Mouse (Mus musculus) kidney, embryonic 16.5 days (tissue): ENCODE results near the gene Cdca5. TPM values are rescaled to one million over a fixed set of nuclear protein-coding genes. Genes with fewer than 3 reads are reported as not detected.

Experiments
- ATAC-seq: fragments of 200-750 bp; cut with Nextera tagmentation; 2 replicates; pipeline ENCODE4 v1.8.0; 2017; ENCODE audit warnings: moderate TSS enrichment; ENCODE audit not compliant: low FRiP score, low TSS enrichment
- H3K27ac ChIP-seq: fragments of 300-500 bp; sonication (generic); 2 replicates; pipeline ENCODE4 v1.5.1; 2014; ENCODE audit warnings: low read length
- H3K27me3 ChIP-seq: fragments of 300-500 bp; sonication (generic); 2 replicates; pipeline ENCODE4 v1.6.1; 2014; ENCODE audit warnings: low read length, control low read depth, mixed read lengths; ENCODE audit not compliant: insufficient read depth
- H3K36me3 ChIP-seq: fragments of 300-500 bp; sonication (generic); 2 replicates; pipeline ENCODE4 v1.6.1; 2014; ENCODE audit warnings: low read length, control low read depth, mixed read lengths; ENCODE audit not compliant: insufficient read depth
- H3K4me1 ChIP-seq: fragments of 300-500 bp; sonication (generic); 2 replicates; pipeline ENCODE4 v1.6.1; 2014; ENCODE audit warnings: low read length, control low read depth, mixed read lengths; ENCODE audit not compliant: insufficient read depth
- H3K4me2 ChIP-seq: fragments of 300-500 bp; sonication (generic); replicated peaks from 2 replicates; pipeline ENCODE4 v1.6.1; 2014; ENCODE audit warnings: low read depth, low read length
- H3K4me3 ChIP-seq: fragments of 300-500 bp; sonication (generic); 2 replicates; pipeline ENCODE4 v1.5.1; 2014; ENCODE audit warnings: mild to moderate bottlenecking, low read length
- H3K9ac ChIP-seq: fragments of 300-500 bp; sonication (generic); replicated peaks from 2 replicates; pipeline ENCODE4 v1.6.1; 2014; ENCODE audit warnings: low read length
- H3K9me3 ChIP-seq: fragments of 300-500 bp; sonication (generic); 2 replicates; pipeline ENCODE4 v1.6.1; 2016; ENCODE audit warnings: low read length, control low read depth
- WGBS: fragments of 180-500 bp; shearing (Covaris S2); extraction: QIAGEN DNeasy Blood & Tissue Kit; methylation state at CpG from one replicate; pipeline ENCODE4 v1.1.7; 2014; 5-methylcytosine and 5-hydroxymethylcytosine counted together
- polyA plus RNA-seq: library from polyadenylated mRNA; unstranded; fragments of >200 nt; fragmentation: Nextera tagmentation; extraction: Ambion mirVana; gene quantifications from 2 replicates; pipeline ENCODE4 v1.2.1, GENCODE M21; 2015

Cdca5 gene
- polyA plus RNA-seq, 1 experiment from 2014 or later = 43.6 TPM

DNA sequence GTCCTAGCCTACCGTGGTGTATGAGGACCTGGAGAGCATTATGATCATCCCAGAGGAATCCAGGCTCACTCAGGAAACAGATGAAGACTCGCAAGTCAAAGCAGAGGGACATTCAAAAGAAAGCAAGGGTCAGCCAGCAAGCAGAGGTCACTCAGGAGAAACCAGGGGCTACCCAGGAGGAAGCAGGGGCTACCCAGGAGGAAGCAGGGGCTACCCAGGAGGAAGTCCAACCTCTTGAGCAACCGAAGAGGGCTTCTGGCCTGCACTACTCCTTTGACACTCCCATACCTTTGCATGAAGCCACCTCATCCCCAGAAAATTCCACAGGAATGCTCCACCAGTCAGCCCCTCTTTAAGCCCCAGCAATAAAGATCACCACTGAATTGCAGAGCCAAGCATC is 13.1 kb downstream of the Cdca5 start:
- Histone ChIP-seq H3K4me2 (no peak overlapping the region), H3K9ac (no peak overlapping the region), H3K27me3 (no peaks in the 10 kb centered on the region), H3K9me3 (no peaks in the 10 kb centered on the region), H3K4me1 (no peaks in the 10 kb centered on the region), H3K4me3 (no peak overlapping the region), H3K27ac (no peak overlapping the region), H3K36me3 (peaks cover 8% of the 10 kb centered on the region)
- no peak for ATAC-seq
- WGBS = 86% methylated on average over 3 of the region's 3 CpGs

- no peak for ATAC-seq
- no peaks in the 10 kb centered on the region for H3K27me3 ChIP-seq
- no peak overlapping the region for H3K4me2 ChIP-seq
- H3K27ac ChIP-seq = no peak overlapping the region
- no peaks in the 10 kb centered on the region for H3K36me3 ChIP-seq
- H3K4me1 ChIP-seq = no peaks in the 10 kb centered on the region
- no peak overlapping the region for H3K9ac ChIP-seq
- H3K9me3 ChIP-seq = no peaks in the 10 kb centered on the region
- no peak overlapping the region for H3K4me3 ChIP-seq
- WGBS = 57% methylated on average over 6 of the region's 6 CpGs
These were observed 16.4 kb downstream of the Cdca5 start for GRCm38 (mm10) chr19:6101186-6101585.

GRCm38 (mm10) chr19:6102169-6102853 is 17.5 kb downstream of the Cdca5 start:
- H3K4me2 ChIP-seq = no peak overlapping the region
- no peak overlapping the region for H3K27ac ChIP-seq
- ATAC-seq = no peak
- H3K9me3 ChIP-seq = no peaks in the 10 kb centered on the region
- H3K27me3 ChIP-seq = no peaks in the 10 kb centered on the region
- H3K4me3 ChIP-seq = no peak overlapping the region
- no peaks in the 10 kb centered on the region for H3K36me3 ChIP-seq
- WGBS = 82% methylated on average over 6 of the region's 6 CpGs
- no peaks in the 10 kb centered on the region for H3K4me1 ChIP-seq
- no peak overlapping the region for H3K9ac ChIP-seq

DNA sequence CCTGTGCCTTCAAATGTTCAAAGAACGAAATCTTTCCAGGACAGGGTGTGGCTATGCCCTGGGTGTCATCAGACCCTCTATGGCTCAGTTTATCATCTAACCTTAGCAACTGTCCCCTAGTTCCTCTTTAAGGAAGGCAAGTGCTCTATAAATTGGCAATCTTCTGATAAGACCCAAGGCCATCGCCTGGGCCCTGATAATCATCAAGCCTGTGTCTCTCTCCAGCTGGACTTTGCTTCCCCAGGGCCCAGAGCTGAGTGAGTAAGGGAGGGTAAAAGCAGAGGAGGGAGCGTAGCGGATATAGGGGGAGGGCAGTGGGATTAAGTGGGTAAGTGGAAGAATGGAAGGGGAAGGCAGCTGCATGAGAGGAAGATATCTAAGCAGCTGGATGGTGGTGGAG is 19.7 kb downstream of the Cdca5 start:
- WGBS = 75% methylated on average over 4 of the region's 4 CpGs

DNA sequence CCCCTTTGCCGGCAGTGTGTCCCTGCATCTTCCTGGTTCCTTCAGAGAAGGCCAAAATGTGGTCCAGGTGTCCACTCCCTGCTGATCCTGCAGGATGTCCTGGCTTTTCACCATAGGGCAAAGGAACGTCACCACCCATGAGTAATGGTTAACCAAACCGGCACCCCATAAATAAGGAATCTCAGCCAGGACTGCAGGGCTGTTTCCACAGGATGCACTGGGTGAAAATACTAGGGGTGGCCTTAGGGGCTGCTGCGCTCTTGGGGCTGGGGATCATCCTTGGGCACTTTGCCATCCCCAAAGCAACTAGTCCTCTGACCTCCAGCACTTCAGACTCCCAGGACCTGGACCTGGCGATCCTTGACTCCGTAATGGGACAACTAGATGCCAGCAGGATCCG is 20.8 kb downstream of the Cdca5 start, which contains the start of gene Naaladl1:
Gene Naaladl1 (plus strand): TSS at position 197 of the 400 bp plus-strand sequence.
- Histone ChIP-seq H3K4me1 (no peaks in the 10 kb centered on the region), H3K4me3 (no peak within 1 kb of the TSS), H3K27ac (no peak within 1 kb of the TSS), H3K9me3 (no peaks in the 10 kb centered on the region), H3K4me2 (no peak within 1 kb of the TSS), H3K36me3 (no peaks in the 10 kb centered on the region), H3K9ac (no peak within 1 kb of the TSS), H3K27me3 (no peaks in the 10 kb centered on the region)
- 87% methylated on average over 7 of the region's 7 CpGs for WGBS
- ATAC-seq = no peak

More for the DNA sequence above, 19.7 kb downstream of the Cdca5 start:
- Histone ChIP-seq H3K4me3 (no peak overlapping the region), H3K27me3 (no peaks in the 10 kb centered on the region), H3K4me2 (no peak overlapping the region), H3K9me3 (no peaks in the 10 kb centered on the region), H3K4me1 (no peaks in the 10 kb centered on the region), H3K27ac (no peak overlapping the region), H3K9ac (no peak overlapping the region), H3K36me3 (no peaks in the 10 kb centered on the region)
- ATAC-seq = no peak

DNA sequence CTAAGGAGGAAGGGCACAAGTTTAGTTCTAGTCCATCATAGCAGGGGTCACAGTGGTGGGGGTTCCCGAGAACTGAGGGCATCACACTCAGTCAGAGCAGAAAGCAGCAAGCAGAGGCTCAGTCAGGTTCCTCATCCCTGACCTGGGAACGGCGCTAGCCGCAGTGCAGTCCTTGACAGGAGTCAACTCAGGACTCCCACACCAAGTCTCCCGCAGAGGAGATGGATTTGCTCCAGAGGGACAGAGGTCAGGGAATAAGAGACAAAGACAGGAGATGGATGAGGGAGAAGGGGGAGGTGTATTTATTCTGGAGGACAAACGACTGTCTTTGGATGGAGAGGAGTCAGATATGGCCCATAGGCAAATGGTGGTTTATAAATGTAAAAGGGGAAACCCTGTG is 28.3 kb downstream of the Cdca5 start:
- Histone ChIP-seq H3K9me3 (no peaks in the 10 kb centered on the region), H3K9ac (no peak overlapping the region), H3K27ac (no peak overlapping the region), H3K4me2 (no peak overlapping the region), H3K4me3 (no peak overlapping the region), H3K36me3 (peaks cover 17% of the 10 kb centered on the region), H3K4me1 (peaks cover 9% of the 10 kb centered on the region), H3K27me3 (no peaks in the 10 kb centered on the region)
- WGBS = 31% methylated on average over 6 of the region's 6 CpGs
- ATAC-seq = no peak

GRCm38 (mm10) chr19:6116113-6116850 is 31.5 kb downstream of the Cdca5 start:
- Histone ChIP-seq H3K9ac (no peak overlapping the region), H3K4me2 (peak overlapping the region; percentile 79; the same call in 1 of the 2 replicates), H3K27me3 (no peaks in the 10 kb centered on the region), H3K36me3 (peaks cover 17% of the 10 kb centered on the region), H3K27ac (no peak overlapping the region), H3K9me3 (no peaks in the 10 kb centered on the region), H3K4me3 (no peak overlapping the region), H3K4me1 (peaks cover 12% of the 10 kb centered on the region)
- ATAC-seq = no peak
- 92% methylated on average over 15 of the region's 15 CpGs for WGBS

DNA sequence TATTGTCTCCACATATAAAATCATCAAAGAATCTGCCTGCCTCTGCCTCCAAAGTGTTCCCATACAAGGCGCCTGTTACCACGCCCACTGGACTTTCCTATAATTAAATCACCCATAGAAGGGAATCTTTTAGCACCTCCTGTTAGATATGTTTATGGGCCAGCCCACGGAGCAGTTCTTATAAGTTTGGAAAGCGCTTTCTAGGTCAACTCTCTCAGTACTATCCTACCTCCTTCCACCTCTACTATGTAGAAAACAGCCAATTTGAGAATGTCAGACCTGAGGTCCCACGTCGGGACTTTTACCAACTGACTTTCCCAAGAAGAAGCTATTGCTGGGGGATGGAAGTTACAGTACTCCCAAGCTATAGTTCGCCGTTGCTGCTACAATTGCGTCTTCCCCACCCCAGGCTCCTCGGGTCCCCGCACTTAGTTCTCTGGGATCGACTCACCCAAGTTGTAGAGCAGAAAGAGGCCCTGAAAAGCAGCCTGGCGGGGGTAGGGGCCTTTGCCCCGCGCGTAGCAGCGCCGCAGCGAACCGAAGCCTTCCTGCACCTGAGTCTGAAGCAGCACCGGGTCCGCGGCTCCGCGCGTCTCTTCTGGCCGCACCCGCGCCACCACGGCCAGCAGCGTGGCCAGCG is 32.7 kb downstream of the Cdca5 start:
- Histone ChIP-seq H3K27ac (peak overlapping the region; percentile 98), H3K4me3 (peak overlapping the region; percentile 82), H3K27me3 (no peaks in the 10 kb centered on the region), H3K9ac (peak overlapping the region; percentile 87), H3K36me3 (peaks cover 17% of the 10 kb centered on the region), H3K4me1 (peaks cover 16% of the 10 kb centered on the region), H3K4me2 (peak overlapping the region; percentile 79), H3K9me3 (no peaks in the 10 kb centered on the region)
- WGBS = 5% methylated on average over 32 of the region's 32 CpGs
- ATAC-seq = no peak; the same call in none of the 2 replicates

DNA sequence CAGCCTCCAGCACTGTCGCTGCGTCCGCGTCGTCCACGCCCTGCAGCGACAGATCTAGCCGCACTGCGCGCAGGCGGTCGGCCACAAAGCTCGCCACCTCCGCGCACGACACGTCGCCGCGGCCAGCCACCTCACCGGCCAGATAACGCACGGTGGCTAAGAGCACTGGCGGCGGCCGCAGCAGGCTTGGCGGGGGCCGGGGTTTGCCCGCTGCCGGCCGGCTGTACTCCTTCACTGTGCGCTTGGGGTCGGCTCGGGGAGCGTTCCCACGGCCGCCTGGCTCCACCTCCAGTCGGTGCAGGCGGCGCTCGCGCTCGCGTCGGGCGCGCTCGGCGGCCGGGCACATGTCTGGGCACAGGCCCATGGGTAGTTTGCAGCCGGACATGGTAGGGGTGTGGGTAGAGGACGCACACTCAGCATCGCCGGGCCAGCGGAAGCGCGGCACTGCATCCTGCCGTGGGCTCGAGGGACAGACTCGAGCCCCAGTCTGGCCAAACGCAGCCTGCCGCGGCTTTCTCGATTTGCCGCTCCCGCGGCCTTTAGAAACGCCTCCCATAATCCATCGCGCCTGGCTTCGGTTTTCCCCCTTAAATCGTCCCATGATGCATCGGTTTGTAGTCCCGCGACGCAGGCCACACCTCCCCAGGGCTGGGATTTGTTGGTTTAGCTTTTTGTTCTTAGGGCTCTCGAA is 33.3 kb downstream of the Cdca5 start, which contains the start of gene Sac3d1:
Gene Sac3d1 (minus strand): TSS at position 665 of the 691 bp plus-strand sequence.
- peak within 1 kb of the TSS; percentile 98 for H3K27ac ChIP-seq
- peak within 1 kb of the TSS; percentile 82 for H3K4me3 ChIP-seq
- H3K4me1 ChIP-seq = peaks cover 16% of the 10 kb centered on the region
- peak within 1 kb of the TSS; percentile 87 for H3K9ac ChIP-seq
- WGBS = under 1% methylated on average over 74 of the region's 77 CpGs
- no peaks in the 10 kb centered on the region for H3K9me3 ChIP-seq
- H3K27me3 ChIP-seq = no peaks in the 10 kb centered on the region
- peaks cover 17% of the 10 kb centered on the region for H3K36me3 ChIP-seq
- ATAC-seq = peak; percentile 84
- peak within 1 kb of the TSS; percentile 79 for H3K4me2 ChIP-seq
